Mouse (Mus musculus): ENCODE measurements around the gene Gm37240. TPM values are rescaled to one million over a fixed set of nuclear protein-coding genes. Genes with fewer than 3 reads are reported as not detected.

The Gm37240 gene
- total RNA-seq, 2 experiments from 2014 or later = 1.4 to 2.4 TPM

DNA sequence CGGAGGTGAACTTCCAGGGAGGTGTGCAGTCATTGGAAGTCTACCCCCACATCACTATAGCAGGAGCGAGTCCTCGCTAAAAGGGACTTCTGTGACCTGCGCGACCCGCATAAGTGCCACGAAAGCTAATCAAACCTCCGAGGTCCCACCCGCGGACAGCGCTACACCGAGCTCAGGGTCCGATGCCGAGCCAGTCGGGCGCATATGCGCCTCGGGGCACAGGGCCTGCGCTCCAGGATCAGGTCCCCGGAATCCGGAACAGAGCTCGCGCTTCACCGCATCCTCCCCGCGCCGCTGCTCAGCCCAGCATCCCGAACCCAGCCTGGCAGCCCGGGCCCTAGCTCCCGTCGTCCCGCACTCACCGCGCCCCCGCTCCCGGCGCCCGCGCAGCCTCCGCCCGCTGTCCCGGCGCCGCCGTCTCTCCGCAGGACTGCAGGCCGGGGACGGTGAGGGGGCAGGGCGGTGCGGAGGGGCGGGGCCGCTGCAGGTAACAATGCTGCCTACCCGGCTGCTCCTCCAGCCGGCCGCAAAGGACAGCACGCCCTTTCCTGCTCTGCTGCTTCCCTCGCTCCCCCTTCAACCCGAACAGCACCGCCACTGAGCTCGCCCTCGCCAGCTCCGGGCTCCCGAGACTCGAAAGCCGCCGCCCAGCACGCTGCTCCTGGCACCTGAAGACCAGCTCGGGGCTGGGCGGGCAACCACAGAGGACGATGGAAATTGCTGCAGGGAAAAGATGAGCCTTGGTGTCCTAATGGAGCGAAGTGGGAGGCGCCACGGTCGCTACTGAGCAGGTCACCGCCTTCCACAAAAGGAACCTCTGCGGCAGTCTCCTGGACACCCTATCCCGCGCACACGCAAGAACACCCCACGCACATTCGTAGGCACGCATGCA lies 1407.1 kb downstream of the Gm37240 start, which contains the start of gene Fhdc1:
Gene Fhdc1 (minus strand): TSS at position 424 of the 892 bp plus-strand sequence.
- Histone ChIP-seq H3K4me3 (peak within 1 kb of the TSS; percentile 73), H3K27ac (peak within 1 kb of the TSS; percentile 67)
- peak in 1 of 2 experiments; percentile 20 for DNase-seq (ENCODE audit: low spot score in 2 of 2)
- TF ChIP-seq CTCF (conservative IDR thresholded peaks at IDR 0.05) = no peak

GRCm38 (mm10) chr3:84479293-84480005 lies 1407.9 kb downstream of the Gm37240 start:
- no peak for TF ChIP-seq CTCF (conservative IDR thresholded peaks at IDR 0.05)
- DNase-seq (ENCODE audit: low spot score in 2 of 2) = no peak
- H3K4me3 ChIP-seq = peak overlapping the region; percentile 73
- peak overlapping the region; percentile 67 for H3K27ac ChIP-seq

- Histone ChIP-seq H3K4me3 (peak overlapping the region; percentile 73), H3K27ac (no peak overlapping the region)
- no peak for TF ChIP-seq CTCF (conservative IDR thresholded peaks at IDR 0.05)
- no peak for DNase-seq (ENCODE audit: low spot score in 2 of 2)
Observed at GRCm38 (mm10) chr3:84478896-84479292, 1408.4 kb downstream of the Gm37240 start.

GRCm38 (mm10) chr3:84478195-84478594 lies 1409.1 kb downstream of the Gm37240 start:
- H3K4me3 ChIP-seq = no peak overlapping the region
- H3K27ac ChIP-seq = no peak overlapping the region
- TF ChIP-seq CTCF (conservative IDR thresholded peaks at IDR 0.05) = no peak
- no peak for DNase-seq (ENCODE audit: low spot score in 2 of 2)

GRCm38 (mm10) chr3:84477498-84477897 lies 1409.8 kb downstream of the Gm37240 start:
- H3K4me3 ChIP-seq = no peak overlapping the region
- DNase-seq (ENCODE audit: low spot score in 2 of 2) = no peak
- H3K27ac ChIP-seq = no peak overlapping the region
- TF ChIP-seq CTCF (conservative IDR thresholded peaks at IDR 0.05) = no peak

DNA sequence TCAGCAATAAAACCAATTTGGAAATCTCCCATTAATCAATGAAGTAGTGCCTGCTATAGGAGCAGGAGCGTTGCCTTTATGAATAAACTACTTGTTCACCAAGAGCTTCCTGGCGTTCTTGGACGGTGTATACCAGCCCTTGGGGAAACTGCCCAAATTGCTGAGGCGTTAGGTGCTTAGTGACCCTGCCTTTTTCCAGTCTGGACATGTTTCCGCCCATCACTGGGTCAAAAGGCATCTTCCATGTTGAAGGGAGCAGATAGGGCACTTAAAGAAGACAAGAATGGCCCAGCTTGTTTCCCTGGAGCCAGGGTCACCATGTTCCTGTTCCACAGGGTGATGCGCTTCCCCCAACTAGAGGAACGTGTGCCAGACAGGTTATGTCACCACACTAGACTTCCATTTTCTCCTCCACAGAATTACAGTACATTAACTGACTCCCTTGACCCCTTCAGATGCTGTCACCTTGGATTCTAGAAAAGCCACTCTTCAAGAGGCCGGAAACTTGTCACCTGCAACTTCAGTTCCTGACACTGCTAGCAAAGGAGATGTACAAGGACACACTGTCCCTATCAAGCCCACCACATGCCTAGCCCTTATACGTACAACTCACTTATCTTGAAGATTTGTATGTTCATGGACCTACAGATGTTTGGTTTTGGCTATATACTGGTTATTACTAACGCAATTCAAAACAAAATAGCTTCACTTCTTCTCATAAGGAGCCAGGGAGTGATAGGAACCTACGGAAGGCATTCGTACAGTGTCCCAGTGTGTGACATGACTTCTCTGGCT lies 1412.1 kb downstream of the Gm37240 start:
- DNase-seq (ENCODE audit: low spot score in 2 of 2) = no peak
- no peak overlapping the region for H3K4me3 ChIP-seq
- no peak overlapping the region for H3K27ac ChIP-seq
- TF ChIP-seq CTCF (conservative IDR thresholded peaks at IDR 0.05) = no peak

DNA sequence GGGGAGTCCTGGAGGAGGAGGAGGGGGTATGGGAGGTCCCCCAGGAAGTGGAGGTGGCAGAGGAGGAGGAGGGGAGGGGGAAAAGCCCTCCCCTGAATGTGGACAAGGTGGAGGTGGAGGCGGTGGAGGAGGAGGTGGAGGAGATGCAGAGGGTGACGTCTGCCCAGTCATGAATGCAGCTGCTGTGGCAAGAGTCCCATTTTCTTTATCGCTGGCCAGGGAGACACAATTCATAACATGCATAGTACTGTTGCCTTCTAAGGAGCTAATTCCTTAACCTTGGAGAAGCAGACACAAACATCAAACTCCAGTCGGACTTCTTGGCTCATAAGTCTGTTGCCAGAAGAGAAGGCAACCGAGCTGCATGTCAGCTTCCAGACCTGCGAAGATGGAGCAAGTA lies 1412.9 kb downstream of the Gm37240 start:
- TF ChIP-seq CTCF (conservative IDR thresholded peaks at IDR 0.05) = no peak
- DNase-seq (ENCODE audit: low spot score in 2 of 2) = no peak
- H3K4me3 ChIP-seq = no peak overlapping the region
- no peak overlapping the region for H3K27ac ChIP-seq

DNA sequence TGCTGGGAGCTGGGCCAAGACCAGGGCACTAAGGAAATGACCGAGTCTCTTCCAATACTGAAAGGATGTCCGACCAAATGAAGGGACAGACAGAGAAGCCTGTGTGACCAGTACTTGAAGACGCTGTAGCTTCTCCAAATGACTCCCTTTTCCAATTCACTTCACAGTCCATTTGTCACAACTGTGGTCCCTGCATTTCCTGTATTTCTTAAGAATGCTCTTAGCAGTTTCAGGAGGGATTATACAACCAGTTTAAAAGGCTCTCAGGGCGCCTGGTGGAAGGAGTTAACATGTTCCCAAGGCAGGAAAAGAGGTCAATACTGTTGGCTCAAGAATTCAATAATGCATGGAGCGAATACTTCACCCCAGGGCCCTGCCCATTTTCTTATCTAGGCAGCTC lies 1414.4 kb downstream of the Gm37240 start:
- H3K4me3 ChIP-seq = no peak overlapping the region
- no peak overlapping the region for H3K27ac ChIP-seq
- no peak for DNase-seq (ENCODE audit: low spot score in 2 of 2)
- no peak for TF ChIP-seq CTCF (conservative IDR thresholded peaks at IDR 0.05)

- no peak for TF ChIP-seq CTCF (conservative IDR thresholded peaks at IDR 0.05)
- no peak overlapping the region for H3K4me3 ChIP-seq
- DNase-seq (ENCODE audit: low spot score in 2 of 2) = no peak
- H3K27ac ChIP-seq = no peak overlapping the region
Observed at GRCm38 (mm10) chr3:84472527-84472926, 1414.8 kb downstream of the Gm37240 start.

- TF ChIP-seq CTCF (conservative IDR thresholded peaks at IDR 0.05) = no peak
- Histone ChIP-seq H3K27ac (no peak overlapping the region), H3K4me3 (no peak overlapping the region)
- no peak for DNase-seq (ENCODE audit: low spot score in 2 of 2)
Observed at GRCm38 (mm10) chr3:84471146-84471545, 1416.2 kb downstream of the Gm37240 start.

DNA sequence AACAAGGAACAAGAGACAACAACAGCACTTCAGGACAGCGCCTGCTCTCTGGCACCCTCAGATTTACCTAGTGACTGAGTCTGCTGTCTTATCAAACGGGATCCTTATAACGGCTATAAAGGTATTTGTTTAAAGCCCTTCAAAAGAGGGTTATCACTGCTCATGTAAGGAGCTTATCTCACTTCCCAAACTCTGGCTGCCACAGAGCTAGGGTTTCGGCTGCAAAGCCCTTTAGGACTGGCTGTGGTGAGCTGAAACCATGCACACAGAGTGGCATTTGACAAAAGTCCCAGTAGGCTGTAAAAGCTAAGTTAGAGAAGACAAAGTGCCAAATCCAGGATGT lies 1419.2 kb downstream of the Gm37240 start:
- no peak for DNase-seq (ENCODE audit: low spot score in 2 of 2)
- Histone ChIP-seq H3K4me3 (no peak overlapping the region), H3K27ac (no peak overlapping the region)
- no peak for TF ChIP-seq CTCF (conservative IDR thresholded peaks at IDR 0.05)

GRCm38 (mm10) chr3:84467419-84468110 lies 1419.8 kb downstream of the Gm37240 start:
- TF ChIP-seq CTCF (conservative IDR thresholded peaks at IDR 0.05) = no peak
- H3K27ac ChIP-seq = no peak overlapping the region
- no peak for DNase-seq (ENCODE audit: low spot score in 2 of 2)
- H3K4me3 ChIP-seq = no peak overlapping the region
